Mouse (Mus musculus): ENCODE measurements around the gene Sap30l. TPM values are rescaled to one million over a fixed set of nuclear protein-coding genes. Genes with fewer than 3 reads are reported as not detected.
"Not testable (repeated sequence)": the region's sequence is repeated elsewhere in the genome, so short reads cannot be mapped to it uniquely, and the experiment has no call there.

The Sap30l gene
- polyA plus RNA-seq, 1 experiment from 2014 or later, result 9.6 TPM

DNA sequence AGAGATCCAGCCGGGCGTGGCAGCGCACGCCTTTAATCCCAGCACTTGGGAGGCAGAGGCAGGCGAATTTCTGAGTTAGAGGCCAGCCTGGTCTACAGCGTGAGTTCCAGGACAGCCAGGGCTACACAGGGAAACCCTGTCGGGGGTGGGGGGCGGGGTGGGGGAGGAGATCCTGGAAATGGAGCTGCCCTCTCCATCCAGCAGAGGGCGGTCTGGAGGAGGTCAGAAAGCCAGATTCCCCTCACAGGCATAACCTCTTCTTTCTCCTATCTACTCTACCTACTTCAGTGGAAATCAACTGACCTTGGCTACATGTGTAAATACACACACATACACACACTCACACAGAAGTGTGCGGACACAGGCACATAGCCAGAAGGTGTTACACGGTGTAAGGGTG is 23.8 kb downstream of the Sap30l start:
- H3K4me1 ChIP-seq (replicated peaks); H3K27ac ChIP-seq (replicated peaks); H3K9me3 ChIP-seq; H3K36me3 ChIP-seq; H3K4me3 ChIP-seq; H3K4me2 ChIP-seq; ATAC-seq (ENCODE audit: low FRiP score, low read depth); H3K9ac ChIP-seq: not testable (repeated sequence)
- peaks cover 60% of the 10 kb centered on the region for H3K27me3 ChIP-seq
- WGBS, result 32% methylated on average over 11 of the region's 11 CpGs

DNA sequence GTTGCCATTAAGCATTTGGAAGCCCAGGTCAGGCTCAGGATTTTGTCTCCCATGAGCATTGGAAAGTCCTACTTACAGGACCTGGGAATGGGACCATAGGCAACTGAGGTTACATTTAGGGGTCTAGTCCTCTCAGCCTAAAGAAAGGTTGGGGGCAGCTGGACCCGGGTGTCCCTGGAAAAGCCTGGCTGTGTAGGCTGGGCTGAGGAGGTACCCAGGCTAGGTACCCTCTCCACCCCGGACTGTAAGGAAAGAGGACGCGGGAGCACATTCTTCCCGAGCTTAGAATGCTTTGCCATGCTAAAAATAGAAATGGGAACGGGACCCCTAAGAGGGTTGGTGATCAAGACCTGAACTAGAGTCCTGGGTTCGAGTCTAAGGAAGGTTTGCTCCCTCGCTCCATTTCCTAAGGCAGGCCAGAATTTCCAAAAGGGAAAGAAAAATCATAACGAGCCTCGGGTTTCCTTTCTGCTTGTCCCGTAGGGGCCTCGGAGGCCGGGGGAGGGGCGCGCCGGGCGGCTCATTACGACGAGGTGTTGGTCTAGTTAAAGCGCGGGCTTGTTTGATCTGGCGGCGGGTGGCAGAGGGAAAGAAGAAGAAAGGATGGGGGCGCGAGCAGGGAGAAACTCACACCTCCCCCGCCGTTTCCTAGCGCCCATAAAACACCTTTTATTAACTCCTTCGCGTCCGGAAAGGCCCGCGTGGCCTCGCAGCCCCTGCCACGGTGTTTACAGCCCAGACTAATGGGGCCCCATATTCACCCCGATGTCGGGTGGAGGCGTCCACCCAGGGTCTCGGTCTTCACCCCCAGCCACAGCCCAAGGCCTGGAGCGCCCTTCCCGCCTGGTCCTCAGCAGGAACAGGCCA is 25.8 kb downstream of the Sap30l start:
- H3K27me3 ChIP-seq, result peaks cover 75% of the 10 kb centered on the region
- WGBS, result under 1% methylated on average over 41 of the region's 41 CpGs
- H3K9me3 ChIP-seq, result no peaks in the 10 kb centered on the region
- H3K36me3 ChIP-seq, result no peaks in the 10 kb centered on the region
- no peak for ATAC-seq (ENCODE audit: low FRiP score, low read depth)
- H3K4me2 ChIP-seq, result peak overlapping the region; percentile 48
- H3K27ac ChIP-seq (replicated peaks), result no peak overlapping the region
- H3K9ac ChIP-seq, result no peak overlapping the region
- H3K4me1 ChIP-seq (replicated peaks), result peaks cover 11% of the 10 kb centered on the region
- peak overlapping the region; percentile 17 for H3K4me3 ChIP-seq

DNA sequence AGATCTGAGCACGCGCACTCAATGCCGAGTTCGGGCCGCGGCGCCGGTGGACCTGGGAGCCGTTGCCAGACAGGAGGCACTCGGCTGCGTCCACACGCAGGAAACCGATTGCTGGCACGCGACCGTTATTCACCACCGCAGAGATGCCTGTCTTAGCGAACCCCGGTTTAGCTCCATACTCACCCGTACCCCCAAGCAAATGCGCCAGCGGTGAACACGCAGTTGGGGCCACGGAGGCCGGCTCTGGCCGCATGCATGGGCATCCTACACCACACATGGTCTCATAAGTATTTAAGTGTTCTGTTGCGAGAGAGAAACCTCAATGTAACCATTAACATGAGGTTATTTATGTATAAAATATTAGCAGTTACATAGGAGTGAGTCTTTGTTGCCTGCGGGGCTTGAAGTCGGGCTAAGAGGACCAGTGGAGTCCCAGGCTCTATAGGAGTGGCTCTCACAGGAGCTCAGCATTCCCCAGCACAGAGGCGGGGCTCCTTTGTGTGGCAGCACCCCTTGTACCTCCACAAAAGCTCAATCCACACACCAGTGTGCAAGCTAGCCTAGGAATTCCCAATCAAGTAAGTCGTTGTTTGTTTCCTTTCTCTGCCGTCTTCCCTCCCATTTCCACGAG is 26.6 kb downstream of the Sap30l start:
- Histone ChIP-seq H3K4me1 (replicated peaks) (peaks cover 11% of the 10 kb centered on the region), H3K36me3 (no peaks in the 10 kb centered on the region), H3K9me3 (no peaks in the 10 kb centered on the region), H3K27me3 (peaks cover 83% of the 10 kb centered on the region), H3K27ac (replicated peaks) (no peak overlapping the region), H3K9ac (no peak overlapping the region), H3K4me2 (peak overlapping the region; percentile 48), H3K4me3 (peak overlapping the region; percentile 17)
- WGBS, result under 1% methylated on average over 33 of the region's 33 CpGs
- no peak for ATAC-seq (ENCODE audit: low FRiP score, low read depth)

DNA sequence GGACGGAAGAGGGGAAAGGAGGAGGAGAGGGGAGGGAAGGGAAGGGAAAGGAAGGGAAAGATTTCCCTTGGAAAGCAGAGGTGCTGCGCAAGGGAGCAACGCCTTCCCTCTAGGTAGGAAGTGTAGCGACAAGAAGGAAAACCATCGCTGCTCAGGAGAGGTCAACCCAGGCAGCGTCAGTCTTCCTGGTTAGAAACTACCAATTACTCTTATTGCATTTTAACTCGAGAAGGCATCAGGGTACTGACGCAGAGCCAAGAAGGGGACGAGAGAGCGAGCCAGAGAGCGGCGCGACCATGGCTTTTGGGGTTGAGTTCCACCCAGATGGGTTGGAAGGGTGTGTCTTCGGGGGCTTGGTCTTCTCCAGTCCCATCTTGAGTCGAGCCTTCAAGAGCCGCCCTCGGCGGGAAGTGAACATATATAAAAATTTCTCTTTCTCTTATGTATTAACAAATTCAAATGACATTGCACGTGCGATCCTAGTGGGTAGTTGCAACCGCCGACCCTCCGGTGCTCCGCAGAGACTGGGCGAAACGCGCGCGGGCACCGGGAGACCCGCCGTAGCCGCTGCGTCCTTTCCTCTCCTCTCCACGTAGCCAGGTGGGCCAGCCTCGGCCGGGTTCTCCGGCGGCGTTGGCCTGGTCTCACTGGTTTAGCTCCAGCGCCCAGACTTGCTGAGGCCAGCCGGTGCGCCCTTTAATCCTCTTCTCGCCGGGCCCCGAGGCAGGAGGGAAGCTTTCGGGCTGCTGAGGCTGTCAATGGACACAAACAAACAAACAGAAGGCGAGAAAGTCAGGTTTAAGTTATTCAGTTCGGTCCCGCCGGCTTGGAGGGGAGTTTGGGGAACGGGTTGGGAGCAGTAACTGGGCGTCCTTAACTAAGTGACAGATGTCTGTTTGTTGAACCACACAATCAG is 27.8 kb downstream of the Sap30l start:
- 2% methylated on average over 53 of the region's 53 CpGs for WGBS
- Histone ChIP-seq H3K4me2 (no peak overlapping the region), H3K27ac (replicated peaks) (no peak overlapping the region), H3K36me3 (no peaks in the 10 kb centered on the region), H3K4me3 (no peak overlapping the region), H3K27me3 (peaks cover 86% of the 10 kb centered on the region), H3K4me1 (replicated peaks) (peaks cover 11% of the 10 kb centered on the region), H3K9me3 (no peaks in the 10 kb centered on the region), H3K9ac (no peak overlapping the region)
- no peak for ATAC-seq (ENCODE audit: low FRiP score, low read depth)

DNA sequence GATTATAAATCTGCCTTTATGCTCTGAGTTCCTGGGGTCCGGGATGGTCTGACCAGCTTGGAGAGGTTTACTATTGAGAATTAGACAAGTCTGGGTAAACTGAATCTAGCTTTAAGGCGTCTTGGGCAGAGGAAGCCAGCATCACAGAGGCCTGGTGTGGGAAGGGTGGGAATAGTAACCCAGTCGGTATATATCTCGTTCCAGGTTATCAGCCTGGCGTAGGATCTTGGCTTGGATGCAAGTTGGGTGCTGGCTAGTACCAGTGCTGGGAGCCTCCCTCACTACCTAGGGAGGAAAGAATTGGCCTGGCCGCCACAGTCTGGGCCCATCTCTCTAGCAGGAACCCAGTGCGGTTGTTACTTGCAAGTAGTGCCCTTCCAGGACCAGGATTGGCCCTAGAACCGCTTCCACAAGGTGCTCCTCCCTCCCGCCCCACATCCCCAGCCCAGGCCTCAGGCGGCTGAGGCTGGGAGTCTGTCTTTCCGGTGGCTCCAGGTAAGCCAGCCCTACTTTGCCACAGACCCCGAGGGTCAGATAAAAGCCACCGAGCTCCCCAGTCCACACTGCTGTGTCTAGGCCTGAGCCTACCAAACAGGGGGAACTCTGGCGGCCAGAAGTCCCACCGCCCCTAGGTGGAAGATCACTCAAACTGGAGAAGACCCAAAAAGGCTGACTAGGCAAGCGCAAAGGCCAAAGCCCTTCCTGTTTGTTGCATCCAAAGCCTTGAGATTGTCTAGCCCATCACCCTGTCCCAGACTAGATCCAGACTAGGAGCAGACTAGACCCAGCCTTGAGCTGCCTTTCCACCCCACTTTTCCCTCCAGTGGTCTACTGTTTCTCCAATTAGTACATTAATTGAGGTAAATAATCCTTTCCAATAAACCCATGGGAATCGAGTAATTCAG is 28.7 kb downstream of the Sap30l start:
- 14% methylated on average over 17 of the region's 17 CpGs for whole genome bisulfite sequencing
- Histone ChIP-seq H3K36me3 (no peaks in the 10 kb centered on the region), H3K27ac (replicated peaks) (no peak overlapping the region), H3K4me1 (replicated peaks) (peaks cover 11% of the 10 kb centered on the region), H3K9me3 (no peaks in the 10 kb centered on the region), H3K4me2 (no peak overlapping the region), H3K9ac (no peak overlapping the region), H3K27me3 (peaks cover 88% of the 10 kb centered on the region), H3K4me3 (no peak overlapping the region)
- ATAC-seq (ENCODE audit: low FRiP score, low read depth), result no peak

DNA sequence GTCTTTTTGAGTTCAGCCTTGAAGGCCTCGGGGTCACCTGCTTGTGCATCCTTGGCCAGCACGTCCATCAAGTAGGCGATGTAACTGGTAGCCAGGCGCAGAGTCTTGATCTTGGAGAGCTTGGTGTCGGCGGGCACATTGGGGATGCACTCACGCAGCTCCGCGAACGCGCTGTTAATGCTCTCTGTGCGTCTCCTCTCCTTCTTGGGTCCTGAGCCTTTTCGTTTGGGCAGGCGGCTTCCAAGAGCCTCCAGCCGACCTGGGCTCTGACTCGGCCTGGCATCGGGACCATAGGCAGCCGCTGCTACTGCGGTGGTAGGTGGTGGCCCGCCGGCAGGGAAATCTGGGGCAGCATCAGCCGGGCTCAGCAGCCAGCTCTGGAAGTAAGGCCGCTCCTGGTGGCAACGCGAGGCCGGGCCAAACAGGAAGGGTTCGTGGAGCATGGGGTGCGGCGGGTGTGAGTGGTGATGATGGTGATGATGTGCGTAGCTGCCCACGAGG is 29.9 kb downstream of the Sap30l start:
- Histone ChIP-seq H3K9me3 (no peaks in the 10 kb centered on the region), H3K9ac (no peak overlapping the region), H3K4me2 (no peak overlapping the region), H3K4me1 (replicated peaks) (peaks cover 11% of the 10 kb centered on the region), H3K4me3 (no peak overlapping the region), H3K27ac (replicated peaks) (no peak overlapping the region), H3K27me3 (peaks cover 89% of the 10 kb centered on the region), H3K36me3 (no peaks in the 10 kb centered on the region)
- whole genome bisulfite sequencing, result 2% methylated on average over 31 of the region's 31 CpGs
- no peak for ATAC-seq (ENCODE audit: low FRiP score, low read depth)

DNA sequence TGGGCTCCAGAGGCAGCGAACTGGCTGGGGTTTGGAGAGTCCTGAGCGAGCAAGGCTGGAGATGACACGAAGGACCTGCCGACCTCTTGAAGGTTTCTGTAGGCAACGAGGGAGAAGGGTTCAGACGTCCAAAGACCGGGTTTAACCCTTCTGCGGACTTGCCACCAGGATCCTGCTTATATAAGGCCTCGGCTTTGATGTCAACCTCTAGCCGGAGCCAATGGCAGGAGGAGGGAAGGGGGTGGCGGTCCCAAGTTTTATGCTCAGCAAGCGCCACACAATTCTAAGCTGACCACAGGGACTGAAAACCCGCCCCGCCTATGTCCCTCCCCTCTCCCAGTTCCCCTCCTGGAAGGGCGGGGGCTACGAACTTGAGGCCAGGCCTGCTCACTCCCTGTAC is 30.4 kb downstream of the Sap30l start:
- H3K4me1 ChIP-seq (replicated peaks), result peaks cover 14% of the 10 kb centered on the region
- H3K4me2 ChIP-seq, result no peak overlapping the region
- no peak overlapping the region for H3K9ac ChIP-seq
- no peak overlapping the region for H3K27ac ChIP-seq (replicated peaks)
- ATAC-seq (ENCODE audit: low FRiP score, low read depth), result no peak
- H3K36me3 ChIP-seq, result no peaks in the 10 kb centered on the region
- peaks cover 89% of the 10 kb centered on the region for H3K27me3 ChIP-seq
- WGBS, result 3% methylated on average over 16 of the region's 16 CpGs
- H3K4me3 ChIP-seq, result no peak overlapping the region
- no peaks in the 10 kb centered on the region for H3K9me3 ChIP-seq

DNA sequence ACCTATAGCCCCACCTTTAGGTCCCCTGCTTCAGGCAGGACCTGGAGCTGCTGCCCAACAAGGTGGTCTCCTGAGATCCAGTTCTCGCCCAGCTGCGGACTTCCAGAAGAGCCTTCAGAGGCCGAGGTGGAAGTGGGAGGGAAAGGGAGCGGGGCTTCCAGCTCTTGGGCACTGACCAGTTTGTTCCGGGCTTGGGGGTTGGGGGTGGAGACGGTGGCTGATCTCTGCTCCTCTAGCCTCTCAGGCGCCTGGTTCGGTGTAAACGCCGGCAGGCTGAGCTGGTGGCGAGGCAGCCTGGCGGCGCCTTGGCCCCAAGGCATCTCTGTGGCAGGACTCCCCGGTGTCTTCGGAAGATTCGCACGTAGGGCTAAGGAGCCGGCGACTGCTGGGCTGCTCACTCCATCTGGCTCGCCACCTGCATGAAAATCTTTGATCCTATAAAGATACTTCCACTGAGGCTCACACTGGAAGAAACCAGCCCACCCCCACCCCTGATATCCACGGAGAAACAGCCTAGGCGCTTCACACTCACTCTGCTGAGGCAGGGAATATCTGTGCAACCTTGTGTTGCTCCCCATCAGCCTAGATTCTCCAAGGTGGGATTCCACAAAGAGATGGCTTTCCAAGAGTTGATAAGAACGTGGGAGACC is 31.2 kb downstream of the Sap30l start, which contains the start of gene Hand1:
Gene Hand1, minus strand, starts transcription at position 267 of the 650 bp plus-strand sequence.
- Histone ChIP-seq H3K9ac (no peak within 1 kb of the TSS), H3K4me3 (no peak within 1 kb of the TSS), H3K27ac (replicated peaks) (no peak within 1 kb of the TSS), H3K9me3 (no peaks in the 10 kb centered on the region), H3K4me2 (no peak within 1 kb of the TSS), H3K36me3 (no peaks in the 10 kb centered on the region), H3K4me1 (replicated peaks) (peaks cover 17% of the 10 kb centered on the region), H3K27me3 (peaks cover 88% of the 10 kb centered on the region)
- WGBS, result 2% methylated on average over 23 of the region's 23 CpGs
- no peak for ATAC-seq (ENCODE audit: low FRiP score, low read depth)

DNA sequence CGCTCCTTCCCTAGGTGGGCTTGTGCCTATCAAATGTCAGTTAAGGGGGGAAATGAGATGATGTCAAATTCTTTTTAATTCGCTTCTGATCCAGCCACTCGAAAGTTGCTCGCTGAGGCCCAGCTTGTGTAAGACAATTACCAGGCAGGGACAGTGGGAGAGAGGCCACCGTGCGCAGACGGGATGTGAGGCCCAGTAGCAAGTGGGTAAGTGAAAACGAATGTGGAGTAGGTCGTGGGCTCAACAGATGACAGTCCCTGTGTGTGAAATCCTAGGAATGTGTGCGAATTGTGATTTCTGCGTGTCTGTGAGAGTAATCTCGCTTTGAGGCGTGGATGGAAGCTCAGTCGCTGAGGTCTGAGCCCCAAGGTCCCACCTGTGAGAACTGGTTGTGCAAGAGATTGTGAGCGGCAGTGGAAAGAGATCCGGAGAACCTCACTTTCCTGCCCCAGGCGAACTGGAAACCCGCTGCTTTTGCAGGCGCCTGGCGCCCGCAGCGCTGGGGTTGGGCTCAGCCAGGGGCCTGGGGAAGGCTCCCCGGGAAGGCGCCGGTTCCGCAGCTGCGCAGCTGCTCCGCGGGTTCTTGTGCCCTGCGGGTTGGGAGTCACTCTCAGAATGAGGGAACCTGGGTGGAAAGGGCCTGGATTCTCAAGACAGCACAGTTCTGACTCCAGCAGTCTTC is 32.0 kb downstream of the Sap30l start:
- WGBS, result 1% methylated on average over 30 of the region's 30 CpGs
- ATAC-seq (ENCODE audit: low FRiP score, low read depth), result no peak

DNA sequence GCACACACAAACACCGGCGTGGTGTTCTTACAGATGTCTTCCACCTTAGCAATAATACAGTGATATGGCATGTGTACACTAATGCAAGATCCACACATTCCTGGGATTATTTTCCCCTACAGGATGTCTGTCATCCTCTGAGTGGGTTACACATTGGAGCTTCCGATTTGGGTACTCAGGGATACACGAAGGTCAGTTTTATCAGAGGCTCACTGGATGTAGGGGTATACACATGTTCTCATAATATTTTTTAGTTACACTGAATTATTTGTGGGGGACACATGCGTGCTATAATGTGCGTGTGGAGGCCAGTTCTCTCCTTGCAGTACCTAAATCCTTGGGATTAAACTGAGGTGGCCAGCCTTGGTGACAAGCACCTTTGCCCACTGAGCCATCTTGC is 32.6 kb downstream of the Sap30l start:
- H3K9ac ChIP-seq, result no peak overlapping the region
- H3K4me2 ChIP-seq, result no peak overlapping the region
- H3K4me1 ChIP-seq (replicated peaks), result peaks cover 11% of the 10 kb centered on the region; the same call in 1 of the 2 replicates
- no peaks in the 10 kb centered on the region for H3K36me3 ChIP-seq
- 7% methylated on average over 6 of the region's 6 CpGs for WGBS
- no peak overlapping the region for H3K4me3 ChIP-seq
- ATAC-seq (ENCODE audit: low FRiP score, low read depth), result no peak
- peaks cover 84% of the 10 kb centered on the region for H3K27me3 ChIP-seq
- H3K9me3 ChIP-seq, result no peaks in the 10 kb centered on the region
- no peak overlapping the region for H3K27ac ChIP-seq (replicated peaks)

More for the DNA sequence above, 32.0 kb downstream of the Sap30l start:
- Histone ChIP-seq H3K4me2 (no peak overlapping the region), H3K4me3 (no peak overlapping the region), H3K27me3 (peaks cover 83% of the 10 kb centered on the region), H3K36me3 (no peaks in the 10 kb centered on the region), H3K9me3 (no peaks in the 10 kb centered on the region), H3K9ac (no peak overlapping the region), H3K27ac (replicated peaks) (no peak overlapping the region), H3K4me1 (replicated peaks) (peaks cover 11% of the 10 kb centered on the region; the same call in 1 of the 2 replicates)

All from hindbrain, embryonic 15.5 days (tissue).